Mouse (Mus musculus) testis, adult 2 months (tissue): ENCODE measurements around the gene A630076J17Rik.

Source experiments
- CTCF ChIP-seq: fragments of 200-500 bp; IDR thresholded peaks from 2 replicates; pipeline ENCODE4 v1.5.1; 2012; ENCODE audit warnings: low read depth, mild to moderate bottlenecking, inconsistent platforms, low read length, moderate library complexity; ENCODE audit not compliant: control insufficient read depth, insufficient read depth, insufficient replicate concordance
- POLR2A ChIP-seq: fragments of 200-500 bp; IDR thresholded peaks from 2 replicates; pipeline ENCODE4 v1.6.1; 2012; ENCODE audit warnings: low read depth, mild to moderate bottlenecking, inconsistent platforms, low read length, moderate library complexity; ENCODE audit not compliant: control insufficient read depth

GRCm38 (mm10) chr3:107257924-107258323 lies 27.5 kb downstream of the A630076J17Rik start:
- TF ChIP-seq CTCF (no peak), POLR2A (no peak)
